Mouse (Mus musculus): Measurements from ENCODE around the gene Jam2.

Gene Jam2

DNA sequence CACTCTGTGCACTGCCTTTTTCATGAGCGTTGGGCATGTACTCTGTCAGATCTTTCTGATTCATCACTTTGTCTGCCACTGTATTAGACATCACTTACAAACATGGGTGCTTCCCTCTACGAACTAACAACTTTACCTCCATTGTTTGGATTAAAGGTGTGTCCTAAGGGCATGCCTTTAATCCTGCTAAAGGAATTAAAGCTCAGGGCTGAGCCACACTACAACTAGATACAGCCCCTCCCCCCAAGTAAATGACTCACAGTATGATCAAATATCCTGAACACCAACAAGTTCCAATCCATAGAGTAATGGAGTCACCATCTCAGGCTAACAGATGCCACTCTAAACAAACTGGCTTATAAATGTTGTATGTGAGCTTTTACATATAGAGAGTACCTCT is 64.7 kb downstream of the Jam2 start:
- DNase-seq (ENCODE audit: low spot score): no peak

DNA sequence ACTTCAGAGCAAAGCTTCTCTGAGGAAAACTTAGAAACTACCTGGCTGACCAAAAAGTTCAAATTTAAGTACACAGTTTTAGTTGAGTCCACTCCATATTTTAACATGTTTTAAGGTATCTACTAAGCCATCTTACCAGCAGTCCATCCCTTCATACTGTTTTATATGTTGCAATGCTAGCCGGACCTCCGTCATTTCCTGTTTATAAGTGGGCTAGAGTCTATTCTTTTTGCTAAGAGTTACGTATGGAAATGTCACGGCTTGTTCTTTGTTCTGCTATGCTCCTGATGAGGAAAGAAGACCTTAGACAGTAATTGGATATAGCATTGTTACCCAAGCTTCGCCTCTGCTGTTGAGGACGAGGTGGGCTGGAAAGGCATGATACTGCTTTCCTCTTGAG is 79.6 kb downstream of the Jam2 start:
- DNase-seq (ENCODE audit: low spot score): no peak

DNA sequence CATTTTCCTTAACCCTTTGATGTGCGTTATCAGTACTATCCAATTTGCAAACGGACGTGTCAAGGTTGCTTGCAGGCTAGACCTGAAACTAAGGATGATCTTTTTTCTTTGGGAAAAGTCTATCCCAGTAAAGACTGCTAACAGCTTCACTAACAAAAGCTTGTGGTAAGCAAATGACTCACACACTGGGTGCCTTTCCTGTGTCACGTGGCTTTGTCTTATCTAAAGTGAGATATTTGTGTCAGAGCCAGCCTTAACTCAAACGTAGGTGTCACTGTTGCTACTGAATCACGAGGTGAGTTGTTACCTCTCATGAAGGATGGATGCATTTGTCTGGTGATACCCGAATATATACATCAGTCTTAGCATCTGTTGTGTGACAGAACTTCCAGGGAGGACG is 90.7 kb downstream of the Jam2 start:
- no peak for DNase-seq (ENCODE audit: low spot score)

DNA sequence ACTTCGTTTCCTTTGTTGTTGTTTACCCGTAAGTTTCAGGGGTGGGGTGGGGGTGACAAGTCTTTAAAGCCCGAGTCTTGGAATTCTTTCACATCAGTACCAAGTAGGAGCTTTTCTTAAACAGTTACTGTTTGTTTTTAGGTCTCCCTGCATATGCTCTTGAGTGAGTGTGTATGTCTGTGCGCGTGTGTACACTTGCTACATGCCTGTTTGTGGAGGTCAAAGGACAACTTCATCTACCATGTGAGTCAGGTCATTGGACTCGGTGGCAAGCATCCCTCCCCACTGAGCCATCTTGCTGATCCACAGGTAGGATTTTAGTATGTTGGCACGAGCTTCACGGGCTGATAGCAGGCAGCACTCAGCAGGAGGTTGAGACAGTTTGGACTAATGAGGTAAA is 99.9 kb downstream of the Jam2 start:
- no peak for DNase-seq (ENCODE audit: low spot score)

DNA sequence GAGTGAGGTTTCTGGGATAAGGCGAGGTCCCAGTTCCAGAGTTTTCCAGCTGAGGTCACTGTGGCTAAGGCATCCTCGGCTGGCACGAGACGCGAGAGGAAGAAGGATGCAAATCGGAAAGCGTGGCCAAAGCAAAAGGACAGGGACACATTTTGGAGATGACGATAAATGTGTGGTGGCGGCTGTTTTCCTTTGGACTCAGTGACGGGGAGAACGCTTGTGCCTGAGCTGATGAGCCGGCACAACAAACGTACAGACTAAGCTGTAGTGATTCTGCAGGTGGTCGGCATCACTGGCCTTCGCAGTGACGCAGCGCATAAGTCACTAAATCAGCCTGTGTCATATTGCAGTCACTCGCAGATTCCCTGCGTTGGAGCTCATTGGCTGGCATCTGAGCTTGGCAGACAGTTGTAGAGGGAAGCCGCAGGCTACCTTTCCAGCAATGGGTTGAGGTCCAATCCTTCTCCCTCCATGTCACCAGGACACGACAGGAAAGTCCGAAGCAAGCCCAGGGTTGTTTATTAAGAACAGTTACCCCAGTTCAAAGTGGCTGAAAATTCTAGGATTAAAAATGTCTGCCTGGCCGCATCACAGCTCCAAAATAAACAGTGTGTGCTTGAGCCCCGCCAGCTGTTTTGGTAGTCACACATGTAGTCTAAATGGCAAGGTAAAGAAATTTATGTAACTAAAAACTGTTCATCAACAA is 101.2 kb downstream of the Jam2 start:
- no peak for DNase-seq (ENCODE audit: low spot score)
